Mouse (Mus musculus): Measurements from ENCODE around the gene Utp18. TPM values are rescaled to one million over a fixed set of nuclear protein-coding genes. Genes with fewer than 3 reads are reported as not detected.
"Not testable (repeated sequence)": the region's sequence is repeated elsewhere in the genome, so short reads cannot be mapped to it uniquely, and the experiment has no call there.

The Utp18 gene
- 3.4 and 3.9 TPM in 2 replicates for polyA plus RNA-seq (2012; rRNA removed)

DNA sequence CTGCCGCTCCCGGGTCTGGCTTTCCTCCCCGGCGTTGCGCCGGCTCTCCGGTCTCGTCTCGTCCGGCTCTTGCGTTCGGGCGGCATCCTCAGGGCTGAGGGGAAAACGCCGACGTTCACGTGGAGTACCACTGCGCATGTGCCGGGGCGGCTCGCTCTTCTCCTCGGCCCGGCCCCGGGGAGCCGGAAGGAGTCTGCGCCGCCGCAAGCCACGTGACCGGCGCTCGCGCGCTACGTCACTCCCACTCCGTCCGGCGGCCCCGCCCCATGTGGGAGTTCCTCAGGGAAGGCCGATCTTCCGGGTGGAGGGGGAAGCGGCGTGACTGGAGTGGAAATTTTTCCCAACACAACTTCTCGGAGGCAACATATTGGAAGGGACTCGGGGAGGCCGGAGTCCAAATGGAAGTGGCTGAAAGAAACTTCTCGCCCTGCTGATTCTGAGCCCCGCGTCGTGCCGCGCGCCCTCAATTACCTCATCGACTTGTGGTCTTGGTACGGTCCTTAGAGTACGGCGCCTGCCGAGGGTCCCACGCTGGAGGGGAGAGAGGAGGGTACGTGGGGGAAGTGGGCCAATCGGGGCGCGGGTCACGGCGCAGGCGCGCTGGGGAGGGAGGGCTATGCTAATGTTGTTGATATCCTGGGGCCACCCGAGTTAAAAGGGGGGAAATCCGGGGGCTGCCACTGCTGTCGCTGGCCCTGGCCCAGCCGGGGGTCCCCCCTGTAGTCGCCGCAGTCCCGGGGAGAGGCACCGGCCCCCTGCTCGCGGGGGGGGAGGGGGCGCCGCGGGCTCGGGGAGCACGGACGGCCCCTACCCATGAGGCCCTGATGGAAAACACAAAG is at the start of gene Utp18, which contains the start of gene Mbtd1:
Gene Utp18, minus strand, starts transcription at position 195 of the 839 bp plus-strand sequence.
Gene Mbtd1, plus strand, starts transcription at position 281 of the 839 bp plus-strand sequence.
- peak within 1 kb of the TSS; percentile 85 for H3K4me3 ChIP-seq (ENCODE audit: insufficient read depth, low read depth, low read length)
- H3K4me1 ChIP-seq (ENCODE audit: control insufficient read depth, insufficient read depth, low read length) = peaks cover 9% of the 10 kb centered on the region
- H3K36me3 ChIP-seq (ENCODE audit: control insufficient read depth, insufficient read depth, low read length) = no peaks in the 10 kb centered on the region; the same call in 1 of the 2 replicates
- H3K27ac ChIP-seq (ENCODE audit: insufficient read depth, low read depth, low read length) = peak within 1 kb of the TSS; percentile 97
- H3K27me3 ChIP-seq (replicated peaks; ENCODE audit: control insufficient read depth, insufficient read depth, low read length) = no peaks in the 10 kb centered on the region
- WGBS = under 1% methylated on average over 77 of the region's 83 CpGs
- DNase-seq = peak; percentile 99
- TF ChIP-seq CTCF (conservative IDR thresholded peaks at IDR 0.05; ENCODE audit: insufficient read depth, insufficient read length, low read depth, low read length) (no peak), POLR2A (IDR thresholded peaks at IDR 0.05; ENCODE audit: low read depth, low read length) (no peak)

DNA sequence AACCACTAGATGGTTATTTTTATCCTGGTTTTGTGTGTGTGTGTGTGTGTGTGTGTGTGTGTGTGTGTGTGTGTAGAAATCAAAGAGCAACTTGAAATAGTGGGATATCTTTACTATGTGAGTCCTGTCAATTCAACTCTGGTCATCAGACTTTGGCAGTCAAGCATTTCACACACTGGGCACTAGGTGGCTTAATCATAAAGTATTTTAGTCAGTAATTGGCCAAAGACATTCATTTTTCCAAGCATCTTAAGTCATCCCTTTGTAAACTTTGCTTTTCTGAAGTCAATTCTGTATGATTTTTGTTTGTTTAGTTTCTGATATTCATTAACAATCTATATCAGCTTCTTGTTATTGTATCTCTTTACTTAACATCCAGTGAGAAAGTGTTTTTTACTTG is 43.5 kb upstream of the Utp18 start:
- DNase-seq = peak; percentile 31
- Histone ChIP-seq H3K36me3 (ENCODE audit: control insufficient read depth, insufficient read depth, low read length) (peaks cover 8% of the 10 kb centered on the region), H3K27ac (ENCODE audit: insufficient read depth, low read depth, low read length) (no peak overlapping the region), H3K27me3 (replicated peaks; ENCODE audit: control insufficient read depth, insufficient read depth, low read length) (no peaks in the 10 kb centered on the region), H3K4me1 (ENCODE audit: control insufficient read depth, insufficient read depth, low read length) (no peaks in the 10 kb centered on the region), H3K4me3 (ENCODE audit: insufficient read depth, low read depth, low read length) (no peak overlapping the region)
- TF ChIP-seq CTCF (conservative IDR thresholded peaks at IDR 0.05; ENCODE audit: insufficient read depth, insufficient read length, low read depth, low read length) (no peak), POLR2A (IDR thresholded peaks at IDR 0.05; ENCODE audit: low read depth, low read length) (no peak)

DNA sequence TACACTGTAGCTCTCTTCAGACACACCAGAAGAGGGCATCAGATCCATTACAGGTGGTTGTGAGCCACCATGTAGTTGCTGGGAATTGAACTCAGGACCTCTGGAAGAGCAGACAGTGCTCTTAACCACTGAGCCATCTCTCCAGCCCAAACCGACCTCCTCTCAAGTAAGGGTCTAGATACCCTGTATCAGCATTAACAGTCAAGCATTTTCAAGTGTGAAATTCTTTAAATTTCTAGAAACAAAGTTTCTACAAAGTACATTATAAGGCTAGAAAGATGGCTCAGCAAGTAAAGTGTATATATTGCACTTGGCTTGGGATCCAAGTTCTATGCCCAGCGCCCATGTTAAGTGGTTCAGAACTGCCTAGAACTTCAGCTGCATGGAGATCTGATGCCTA is 29.5 kb upstream of the Utp18 start:
- WGBS = 98% methylated on average over 2 of the region's 2 CpGs
- not testable (repeated sequence) for H3K36me3 ChIP-seq (ENCODE audit: control insufficient read depth, insufficient read depth, low read length); H3K4me1 ChIP-seq (ENCODE audit: control insufficient read depth, insufficient read depth, low read length); DNase-seq; H3K4me3 ChIP-seq (ENCODE audit: insufficient read depth, low read depth, low read length); H3K27ac ChIP-seq (ENCODE audit: insufficient read depth, low read depth, low read length); H3K27me3 ChIP-seq (replicated peaks; ENCODE audit: control insufficient read depth, insufficient read depth, low read length)

DNA sequence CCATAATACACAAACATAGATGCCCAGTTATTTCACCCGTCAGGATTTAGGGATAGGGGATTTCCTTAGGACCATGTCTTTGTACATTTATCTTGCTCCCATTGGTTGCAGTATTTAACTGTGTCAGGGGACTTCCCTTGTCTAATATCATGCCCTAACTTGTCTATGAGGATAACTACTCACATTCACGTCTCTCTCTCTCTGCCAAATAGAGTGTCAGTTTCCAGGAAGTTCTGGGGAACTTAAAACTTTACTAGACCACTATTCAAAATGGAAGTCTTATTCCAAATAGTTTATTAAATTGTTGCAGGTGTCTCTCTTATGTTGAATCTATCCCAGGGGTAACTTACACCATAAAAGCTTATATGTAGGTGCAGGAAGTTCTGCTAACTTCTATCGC is 26.0 kb upstream of the Utp18 start:
- H3K27ac ChIP-seq (ENCODE audit: insufficient read depth, low read depth, low read length) = no peak overlapping the region
- TF ChIP-seq POLR2A (IDR thresholded peaks at IDR 0.05; ENCODE audit: low read depth, low read length) (no peak), CTCF (conservative IDR thresholded peaks at IDR 0.05; ENCODE audit: insufficient read depth, insufficient read length, low read depth, low read length) (no peak)
- 90% methylated on average over 3 of the region's 3 CpGs for WGBS
- H3K4me3 ChIP-seq (ENCODE audit: insufficient read depth, low read depth, low read length) = no peak overlapping the region
- H3K36me3 ChIP-seq (ENCODE audit: control insufficient read depth, insufficient read depth, low read length) = peaks cover 8% of the 10 kb centered on the region
- H3K4me1 ChIP-seq (ENCODE audit: control insufficient read depth, insufficient read depth, low read length) = no peaks in the 10 kb centered on the region
- H3K27me3 ChIP-seq (replicated peaks; ENCODE audit: control insufficient read depth, insufficient read depth, low read length) = no peaks in the 10 kb centered on the region
- DNase-seq = no peak

DNA sequence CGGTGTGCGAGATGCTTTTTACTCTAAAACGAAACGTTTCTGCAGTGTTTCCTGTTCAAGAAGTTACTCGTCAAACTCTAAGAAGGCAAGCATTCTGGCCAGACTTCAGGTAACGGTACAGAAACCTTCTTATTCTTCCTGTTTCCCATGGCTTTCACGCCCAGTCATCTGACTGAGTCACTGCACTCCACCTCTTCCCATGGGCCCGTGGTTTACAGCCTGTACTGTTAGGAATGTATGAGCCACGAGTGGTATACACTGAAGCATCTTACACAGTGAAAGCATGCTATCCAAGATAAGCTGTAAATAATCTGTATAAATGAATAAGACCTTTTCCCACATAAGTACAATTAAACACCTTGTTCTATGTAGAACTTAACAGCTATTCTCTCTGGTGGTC is 23.3 kb upstream of the Utp18 start:
- no peak for TF ChIP-seq CTCF (conservative IDR thresholded peaks at IDR 0.05; ENCODE audit: insufficient read depth, insufficient read length, low read depth, low read length)
- DNase-seq = no peak
- 83% methylated on average over 9 of the region's 9 CpGs for WGBS
- Histone ChIP-seq H3K27ac (ENCODE audit: insufficient read depth, low read depth, low read length) (no peak overlapping the region), H3K4me1 (ENCODE audit: control insufficient read depth, insufficient read depth, low read length) (peaks cover 2% of the 10 kb centered on the region; the same call in 1 of the 2 replicates), H3K27me3 (replicated peaks; ENCODE audit: control insufficient read depth, insufficient read depth, low read length) (no peaks in the 10 kb centered on the region), H3K36me3 (ENCODE audit: control insufficient read depth, insufficient read depth, low read length) (peaks cover 7% of the 10 kb centered on the region), H3K4me3 (ENCODE audit: insufficient read depth, low read depth, low read length) (no peak overlapping the region)

DNA sequence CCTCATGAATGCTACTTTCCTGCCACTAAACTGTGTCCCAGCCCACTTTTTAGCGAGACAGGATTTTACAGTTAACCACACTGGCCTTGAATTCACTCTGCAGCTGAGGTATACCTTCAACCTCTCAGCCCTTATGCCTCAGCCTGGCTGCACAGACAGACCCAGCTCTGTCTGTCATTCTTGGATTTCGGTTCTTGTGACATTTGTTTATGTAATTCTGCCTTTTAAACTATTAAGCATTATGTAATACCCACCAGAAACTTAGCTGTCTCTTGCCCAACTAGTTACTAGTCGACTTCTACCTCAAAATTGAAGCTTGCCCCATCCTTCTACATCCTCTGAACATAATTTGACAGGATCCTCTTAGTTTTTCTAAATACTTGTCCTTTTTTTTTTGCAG is 22.3 kb upstream of the Utp18 start:
- peaks cover 7% of the 10 kb centered on the region for H3K36me3 ChIP-seq (ENCODE audit: control insufficient read depth, insufficient read depth, low read length)
- WGBS = 54% methylated on average over 3 of the region's 3 CpGs

DNA sequence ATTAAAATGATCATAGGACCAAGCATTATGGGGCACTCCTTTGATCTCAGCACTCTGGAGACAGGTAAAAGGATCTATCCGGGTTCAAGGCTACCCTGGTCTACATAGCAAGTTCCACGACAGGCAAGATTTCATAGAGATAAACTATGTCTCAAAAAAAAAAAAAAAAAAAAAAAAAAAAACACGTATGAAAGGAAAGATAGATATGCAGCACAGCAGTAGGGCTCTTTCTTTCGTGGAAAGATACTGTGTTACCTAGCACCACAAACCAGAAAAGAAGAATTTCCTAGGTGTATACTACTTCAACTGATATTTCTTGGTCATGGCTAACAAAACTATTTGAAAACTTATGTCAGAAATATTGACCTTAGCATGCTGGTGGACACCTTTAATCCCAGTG is 21.3 kb upstream of the Utp18 start:
- TF ChIP-seq CTCF (conservative IDR thresholded peaks at IDR 0.05; ENCODE audit: insufficient read depth, insufficient read length, low read depth, low read length) (no peak), POLR2A (IDR thresholded peaks at IDR 0.05; ENCODE audit: low read depth, low read length) (no peak)
- peaks cover 2% of the 10 kb centered on the region; the same call in 1 of the 2 replicates for H3K4me1 ChIP-seq (ENCODE audit: control insufficient read depth, insufficient read depth, low read length)
- no peaks in the 10 kb centered on the region for H3K27me3 ChIP-seq (replicated peaks; ENCODE audit: control insufficient read depth, insufficient read depth, low read length)
- no peak overlapping the region for H3K4me3 ChIP-seq (ENCODE audit: insufficient read depth, low read depth, low read length)
- H3K36me3 ChIP-seq (ENCODE audit: control insufficient read depth, insufficient read depth, low read length) = peaks cover 7% of the 10 kb centered on the region
- 96% methylated on average over 4 of the region's 4 CpGs for WGBS
- DNase-seq = no peak
- H3K27ac ChIP-seq (ENCODE audit: insufficient read depth, low read depth, low read length) = no peak overlapping the region

More for the DNA sequence above, 22.3 kb upstream of the Utp18 start:
- DNase-seq = no peak
- H3K27me3 ChIP-seq (replicated peaks; ENCODE audit: control insufficient read depth, insufficient read depth, low read length) = no peaks in the 10 kb centered on the region
- TF ChIP-seq CTCF (conservative IDR thresholded peaks at IDR 0.05; ENCODE audit: insufficient read depth, insufficient read length, low read depth, low read length) = no peak
- TF ChIP-seq POLR2A (IDR thresholded peaks at IDR 0.05; ENCODE audit: low read depth, low read length) = no peak
- H3K4me3 ChIP-seq (ENCODE audit: insufficient read depth, low read depth, low read length) = no peak overlapping the region
- peaks cover 2% of the 10 kb centered on the region; the same call in 1 of the 2 replicates for H3K4me1 ChIP-seq (ENCODE audit: control insufficient read depth, insufficient read depth, low read length)
- no peak overlapping the region for H3K27ac ChIP-seq (ENCODE audit: insufficient read depth, low read depth, low read length)
